Mouse (Mus musculus): ENCODE data around the gene Vmn1r89. TPM values are rescaled to one million over a fixed set of nuclear protein-coding genes. Genes with fewer than 3 reads are reported as not detected.

Vmn1r89 gene
- not detected for total RNA-seq (2022)

- no peak for DNase-seq (ENCODE audit: low spot score in 2 of 2)
Measured at GRCm38 (mm10) chr7:13212720-13213119, at the start of gene Vmn1r89. TSS of gene Vmn1r89 (plus strand) at chr7:13213020.

- DNase-seq (ENCODE audit: low spot score in 2 of 2), result no peak
Measured at GRCm38 (mm10) chr7:13260746-13261700, 48.2 kb downstream of the Vmn1r89 start.

- no peak for DNase-seq (ENCODE audit: low spot score in 2 of 2)
Measured at GRCm38 (mm10) chr7:13263851-13264250, 51.0 kb downstream of the Vmn1r89 start.

GRCm38 (mm10) chr7:13264396-13264795, 51.6 kb downstream of the Vmn1r89 start:
- no peak for DNase-seq (ENCODE audit: low spot score in 2 of 2)

GRCm38 (mm10) chr7:13268749-13269260, 56.0 kb downstream of the Vmn1r89 start:
- no peak for DNase-seq (ENCODE audit: low spot score in 2 of 2)

GRCm38 (mm10) chr7:13269394-13269793, 56.6 kb downstream of the Vmn1r89 start:
- no peak for DNase-seq (ENCODE audit: low spot score in 2 of 2)

Other genes starting within 250 kb of the Vmn1r89 start
- 10 to 100 TPM in 3 of 4 experiments, 1 to 10 TPM in 1; 9.5 to 11.6 (median 11.3) TPM for gene Zfp324, start 247.2 kb upstream of the Vmn1r89 start, total RNA-seq (2022)
- gene Zfp446, start 235.2 kb upstream of the Vmn1r89 start, total RNA-seq (2022), result 10 to 100 TPM in 1 of 4 experiments, 1 to 10 TPM in 3; 7.5 to 10.8 (median 8.8) TPM
- gene Slc27a5, start 214.8 kb upstream of the Vmn1r89 start, total RNA-seq (2022), result under 1 TPM in 3 of 4 experiments, not detected in 1; 0.27 to 0.47 (median 0.27) TPM
- gene Trim28, start 213.9 kb upstream of the Vmn1r89 start, total RNA-seq (2022), result 100 to 1,000 TPM; 244 to 272 (median 252) TPM
- 10 to 100 TPM; 27.0 to 29.6 (median 29.3) TPM for gene Zbtb45, start 203.0 kb upstream of the Vmn1r89 start, total RNA-seq (2022)
- gene Chmp2a, start 178.2 kb upstream of the Vmn1r89 start, total RNA-seq (2022), result 100 to 1,000 TPM; 145 to 152 (median 147) TPM
- 100 to 1,000 TPM; 188 to 210 (median 192) TPM for gene Ube2m, start 174.7 kb upstream of the Vmn1r89 start, total RNA-seq (2022)
- gene Mzf1, start 158.3 kb upstream of the Vmn1r89 start, total RNA-seq (2022), result 10 to 100 TPM; 12.1 to 16.3 (median 15.0) TPM
- not detected for gene Vmn1r85, start 117.8 kb upstream of the Vmn1r89 start, total RNA-seq (2022)
- not detected for gene Vmn1r86, start 93.1 kb upstream of the Vmn1r89 start, total RNA-seq (2022)
- not detected for gene Vmn1r87, start 72.9 kb upstream of the Vmn1r89 start, total RNA-seq (2022)
- under 1 TPM; 0.16 to 0.35 (median 0.27) TPM for gene Vmn1r88, start 53.5 kb upstream of the Vmn1r89 start, total RNA-seq (2022)
- 10 to 100 TPM in 2 of 4 experiments, 1 to 10 TPM in 2; 7.6 to 10.1 (median 9.3) TPM for gene Lig1, start 64.3 kb downstream of the Vmn1r89 start, total RNA-seq (2022)
- 10 to 100 TPM; 15.2 to 18.8 (median 17.9) TPM for gene Zswim9, start 65.7 kb downstream of the Vmn1r89 start, total RNA-seq (2022)
- gene Pla2g4c, start 111.6 kb downstream of the Vmn1r89 start, total RNA-seq (2022), result under 1 TPM; 0.12 to 0.32 (median 0.15) TPM
- under 1 TPM in 3 of 4 experiments, not detected in 1; 0.35 to 0.80 (median 0.80) TPM for gene Cabp5, start 185.1 kb downstream of the Vmn1r89 start, total RNA-seq (2022)
- not detected for gene Bsph1, start 237.8 kb downstream of the Vmn1r89 start, total RNA-seq (2022)

Measured in layer of hippocampus, adult 8-10 months (tissue).